Mouse (Mus musculus) c-Kit-positive CD71-positive TER-119-negative erythroid progenitor cells, embryonic 14.5 days (primary cell): ENCODE results near the gene Ccdc62.
A peak's percentile ranks its signal among the peaks of the same experiment; 100 is the strongest.

Experiments
- DNase-seq: peaks from one replicate; pipeline ENCODE4 v3.0.0-alpha.2; 2013; ENCODE audit warnings: low read depth

Ccdc62 gene

DNA sequence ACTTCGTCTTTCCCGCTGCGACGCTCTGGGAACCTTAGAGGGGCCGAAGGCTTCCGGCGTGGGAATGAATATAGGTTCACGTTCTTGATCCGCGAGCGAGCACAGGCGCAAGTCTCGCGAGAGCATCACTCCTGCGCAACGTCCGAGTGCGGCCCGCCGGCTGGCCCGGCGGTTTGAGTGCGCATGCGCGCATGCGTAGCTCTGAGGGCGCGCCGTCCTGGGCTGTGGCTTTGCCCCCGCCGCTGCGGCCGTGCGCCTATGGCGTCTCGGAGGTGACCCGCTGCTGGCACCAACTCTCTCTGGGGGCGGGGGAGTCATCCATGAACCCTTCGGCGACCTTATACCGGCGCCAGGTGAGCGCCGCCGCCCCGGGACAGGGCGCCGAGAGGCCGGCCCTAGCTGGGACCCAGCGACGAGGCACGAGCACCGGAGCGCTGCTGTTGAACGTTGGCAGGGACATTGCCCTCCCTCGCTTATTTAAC, at the start of gene Ccdc62:
Gene Ccdc62, plus strand, starts transcription at position 172 of the 482 bp plus-strand sequence.
- DNase-seq, result peak; percentile 90

DNA sequence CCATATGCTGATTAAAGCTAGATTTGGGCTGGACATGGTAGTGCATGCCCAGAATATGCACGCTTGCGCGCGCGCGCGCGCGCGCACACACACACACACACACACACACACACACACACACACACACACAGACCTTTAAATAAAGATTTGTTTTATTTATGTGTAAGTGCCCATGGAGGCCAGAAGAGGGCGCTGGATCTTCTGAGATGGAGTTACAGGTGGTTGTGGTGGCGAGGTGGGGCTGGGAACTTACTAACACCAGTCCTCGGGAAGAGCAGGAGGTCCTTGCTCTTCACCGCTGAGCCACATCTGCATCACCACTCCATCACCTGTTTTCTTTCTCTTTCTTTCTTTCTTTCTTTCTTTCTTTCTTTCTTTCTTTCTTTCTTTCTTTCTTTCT, 49.7 kb upstream of the Ccdc62 start:
- no peak for DNase-seq

DNA sequence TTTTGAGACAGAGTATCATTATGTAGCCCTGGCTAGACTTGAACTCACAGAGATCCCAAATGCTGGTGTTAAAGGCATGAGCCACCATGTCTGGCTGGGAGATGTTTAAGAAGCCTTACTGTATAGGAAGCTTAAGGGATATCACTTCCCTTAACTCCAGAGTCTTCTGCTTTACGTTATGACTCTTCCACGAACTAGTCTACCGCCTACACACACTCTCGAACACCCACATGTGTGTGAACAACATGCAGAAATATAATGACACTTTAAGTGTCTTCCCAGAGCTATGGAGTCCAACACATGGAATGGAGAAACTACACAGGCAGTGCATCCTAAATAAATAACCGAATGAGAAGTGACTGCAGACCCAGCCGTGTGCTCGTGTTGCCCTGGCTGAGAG, 46.6 kb upstream of the Ccdc62 start:
- DNase-seq, result no peak

DNA sequence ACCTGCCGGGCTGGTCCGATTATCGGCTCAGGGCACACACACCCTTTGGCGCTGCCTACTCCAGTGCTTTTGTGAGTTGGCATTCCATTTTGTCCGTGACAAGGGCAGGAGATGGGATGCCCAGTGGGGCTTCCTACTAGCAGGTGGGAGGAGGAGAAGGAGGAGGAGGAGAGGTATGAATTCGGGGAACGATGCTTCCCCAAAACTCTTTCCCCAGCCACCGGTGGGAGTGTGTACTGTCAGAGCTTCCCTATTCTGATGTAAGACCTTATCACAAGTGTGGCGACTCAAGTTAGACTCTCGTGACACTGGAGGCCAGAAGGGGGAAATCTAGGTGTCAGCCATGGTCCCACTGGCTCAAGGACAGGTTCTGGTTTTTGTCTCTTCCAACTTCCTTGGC, 46.1 kb upstream of the Ccdc62 start:
- no peak for DNase-seq

DNA sequence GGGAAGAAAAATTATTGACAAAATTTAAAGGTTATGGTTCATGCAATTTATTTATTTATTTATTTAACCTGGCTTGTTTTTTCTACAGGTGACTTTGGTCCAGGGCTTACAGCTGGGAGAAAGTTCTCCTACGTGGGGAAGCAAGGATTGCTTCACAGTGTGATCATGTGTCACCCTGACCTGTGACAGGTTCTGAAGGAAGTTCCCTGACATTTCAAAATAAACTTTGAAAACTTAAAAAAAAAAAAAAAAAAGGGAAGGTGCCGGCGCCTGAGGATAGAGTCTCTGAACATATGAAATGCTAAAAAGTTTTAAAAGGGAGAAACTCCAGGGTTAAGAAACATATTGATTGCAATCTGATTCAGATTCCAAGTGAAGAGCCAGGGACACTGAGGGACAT, 44.1 kb upstream of the Ccdc62 start:
- DNase-seq, result no peak

- DNase-seq, result no peak
Observed at GRCm38 (mm10) chr5:123890312-123890711, 40.2 kb upstream of the Ccdc62 start.

GRCm38 (mm10) chr5:123890987-123891386, 39.5 kb upstream of the Ccdc62 start:
- DNase-seq, result no peak

- DNase-seq, result peak; percentile 45
Observed at GRCm38 (mm10) chr5:123891669-123892068, 38.8 kb upstream of the Ccdc62 start.

- no peak for DNase-seq
Observed at GRCm38 (mm10) chr5:123893520-123893919, 37.0 kb upstream of the Ccdc62 start.

DNA sequence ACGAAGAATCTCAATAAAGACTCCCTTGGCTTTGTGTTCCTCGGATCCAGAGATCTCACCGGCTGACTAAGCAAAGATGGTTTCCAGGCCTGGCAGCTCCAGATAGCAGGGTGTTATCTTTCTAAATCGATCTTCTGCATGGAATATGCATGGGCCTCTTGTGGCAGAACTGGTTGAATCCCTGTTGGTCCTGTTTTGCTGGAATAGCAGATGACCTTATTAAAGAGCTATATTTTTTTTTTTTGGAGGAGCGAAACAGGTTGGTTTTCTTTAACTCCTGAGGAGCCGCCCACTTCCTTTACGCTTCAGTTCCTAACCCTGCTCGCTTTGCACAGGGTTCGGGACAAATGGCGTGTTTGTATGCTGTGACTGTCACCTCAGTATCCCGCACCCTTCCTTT, 34.1 kb upstream of the Ccdc62 start:
- DNase-seq, result no peak

DNA sequence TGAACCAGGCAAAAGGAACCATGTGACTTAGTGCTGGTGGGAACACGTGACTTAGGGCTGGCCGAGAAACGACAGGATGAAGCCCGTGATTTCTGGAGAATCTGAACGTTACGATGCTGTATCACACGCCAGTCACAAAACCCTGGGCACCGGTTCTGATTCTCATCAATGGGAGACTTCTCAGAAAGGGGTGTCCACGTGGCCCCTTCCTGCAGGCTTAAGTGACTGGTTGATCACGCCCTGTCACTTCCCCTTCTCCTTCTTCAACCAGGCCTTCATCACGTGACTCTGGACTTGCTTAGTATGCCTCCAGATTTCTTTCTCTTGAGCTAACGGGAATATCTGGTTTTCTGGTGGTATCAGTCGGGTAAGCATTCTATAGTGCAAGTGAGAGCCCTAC, 33.1 kb upstream of the Ccdc62 start:
- DNase-seq, result no peak

DNA sequence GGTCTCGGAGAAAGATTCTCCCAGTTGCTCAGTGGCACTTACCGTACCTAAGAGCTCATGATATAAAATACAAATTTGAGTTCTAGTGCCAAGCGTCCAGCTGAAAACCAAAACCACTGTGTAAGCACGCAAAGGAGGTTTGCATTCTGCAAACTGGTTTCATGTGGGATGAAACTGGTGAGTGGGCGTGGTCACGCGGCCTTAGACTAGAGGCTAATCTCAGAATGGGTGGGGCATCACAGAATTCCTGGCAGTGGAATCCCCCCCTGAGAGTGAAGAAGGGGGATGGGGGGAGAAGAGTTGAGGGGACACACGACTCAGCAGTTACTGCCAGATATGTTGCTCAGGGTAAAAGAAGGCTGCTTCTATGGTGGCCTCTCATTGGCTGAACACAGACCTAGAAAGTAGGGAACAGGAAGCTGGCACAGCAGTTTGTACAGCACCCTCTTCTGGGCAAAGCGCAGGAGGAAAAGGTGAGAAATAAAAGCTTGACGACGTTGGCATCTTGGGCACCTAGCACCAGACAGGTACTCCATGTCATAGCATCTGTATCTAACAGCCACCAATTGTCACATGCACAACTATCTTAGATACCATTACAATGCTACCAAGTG, 26.3 kb upstream of the Ccdc62 start:
- no peak for DNase-seq

DNA sequence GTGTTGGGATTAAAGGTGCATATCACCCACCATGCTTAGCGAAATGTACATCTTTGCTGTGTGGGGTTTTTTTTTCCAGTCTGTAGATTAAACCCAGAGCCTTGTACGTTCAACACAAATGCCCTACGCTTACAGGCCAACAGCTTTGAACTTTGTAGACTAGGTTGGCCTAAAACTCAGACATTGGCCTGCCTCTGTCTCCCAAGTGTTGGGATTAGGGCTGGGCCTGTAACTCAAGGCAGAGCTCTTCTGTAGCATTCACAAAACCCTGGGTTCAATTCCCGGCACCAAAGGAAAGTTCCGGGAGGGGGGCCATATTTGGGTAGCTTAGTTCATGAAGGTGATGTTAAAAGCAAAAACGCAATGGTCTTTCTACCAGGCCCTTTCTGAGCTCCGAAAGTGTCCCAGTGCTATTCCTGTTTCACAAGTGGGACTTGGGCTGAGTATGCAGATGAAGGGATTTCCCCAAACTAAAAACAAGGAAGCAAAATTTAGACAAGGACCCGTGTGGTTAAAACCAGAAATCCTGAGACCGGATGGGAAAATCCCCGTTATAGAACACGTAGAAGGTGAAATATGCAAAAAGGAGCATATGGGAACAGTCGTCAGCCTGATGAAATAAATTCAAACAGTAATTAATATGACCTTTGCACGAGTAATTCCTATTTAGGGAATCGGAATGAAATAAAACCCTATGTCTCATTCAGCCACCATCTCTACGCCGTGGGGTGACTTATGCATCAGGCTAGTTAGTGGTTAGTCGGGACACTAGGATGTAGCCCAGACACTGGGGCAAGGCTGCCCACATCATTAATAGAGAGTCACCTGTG, 24.1 kb upstream of the Ccdc62 start:
- DNase-seq, result no peak

DNA sequence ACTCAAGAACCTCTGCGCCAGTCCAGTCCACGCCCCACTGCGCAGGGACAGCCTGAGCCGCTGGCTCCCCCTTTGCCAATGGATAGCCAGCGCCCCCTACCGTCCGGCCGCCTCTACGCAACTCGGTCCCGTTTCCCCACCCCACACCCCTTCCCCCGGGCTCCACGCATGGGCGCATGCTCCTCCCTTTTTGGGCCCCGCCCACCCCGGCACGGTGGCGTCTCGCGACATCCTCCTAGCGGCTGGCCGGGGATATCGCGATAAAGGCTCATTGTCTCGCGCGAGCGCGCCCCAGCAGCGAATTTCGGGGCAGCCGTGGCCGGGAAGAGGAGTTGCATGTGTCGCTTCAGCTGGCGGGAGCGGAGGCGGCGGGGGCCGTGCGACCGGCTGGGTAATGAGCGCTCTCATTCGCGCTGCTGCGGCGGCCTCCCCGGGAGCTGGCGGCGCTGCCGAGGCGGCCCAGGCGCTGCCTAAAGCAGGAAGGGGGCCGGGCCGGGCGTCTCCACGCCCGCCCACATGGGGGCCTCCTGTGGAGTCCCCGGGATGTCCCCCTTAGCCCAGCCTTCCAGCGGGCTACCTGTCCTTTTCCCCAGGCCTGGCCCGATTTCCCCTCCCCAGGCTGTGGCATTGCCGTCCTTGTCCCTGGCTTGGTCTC, 23.4 kb upstream of the Ccdc62 start, which contains the start of gene Denr:
Gene Denr, plus strand, starts transcription at position 200 of the 655 bp plus-strand sequence.
- DNase-seq, result peak; percentile 96

- no peak for DNase-seq
Observed at GRCm38 (mm10) chr5:123907631-123907977, 22.9 kb upstream of the Ccdc62 start.

- DNase-seq, result no peak
Observed at GRCm38 (mm10) chr5:123914852-123915251, 15.6 kb upstream of the Ccdc62 start.

GRCm38 (mm10) chr5:123922112-123922511, 8.4 kb upstream of the Ccdc62 start:
- no peak for DNase-seq

DNA sequence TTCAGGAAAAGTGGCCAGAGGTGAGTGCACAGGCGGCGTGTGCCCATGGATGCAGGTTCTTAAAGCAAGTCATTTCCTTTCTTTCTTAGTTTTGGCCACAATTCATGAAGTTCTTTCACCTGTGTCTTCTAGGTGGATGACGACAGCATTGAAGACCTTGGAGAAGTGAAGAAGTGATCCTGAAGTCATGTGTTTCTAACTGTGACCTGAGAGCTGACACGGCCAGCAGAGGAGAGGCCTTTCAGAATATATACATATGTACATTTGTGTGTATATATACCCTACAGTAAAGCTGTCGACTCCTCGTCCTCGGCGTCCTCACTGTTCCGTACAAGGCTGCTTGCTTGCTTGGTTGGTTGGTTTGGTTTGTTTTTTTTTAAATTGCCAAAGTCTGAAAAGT, 3.4 kb upstream of the Ccdc62 start, which contains the start of gene Gm43518:
Gene Gm43518, plus strand, starts transcription at position 301 of the 400 bp plus-strand sequence.
- no peak for DNase-seq

- no peak for DNase-seq
Observed at GRCm38 (mm10) chr5:123931131-123931530, 652 bp downstream of the Ccdc62 start.

DNA sequence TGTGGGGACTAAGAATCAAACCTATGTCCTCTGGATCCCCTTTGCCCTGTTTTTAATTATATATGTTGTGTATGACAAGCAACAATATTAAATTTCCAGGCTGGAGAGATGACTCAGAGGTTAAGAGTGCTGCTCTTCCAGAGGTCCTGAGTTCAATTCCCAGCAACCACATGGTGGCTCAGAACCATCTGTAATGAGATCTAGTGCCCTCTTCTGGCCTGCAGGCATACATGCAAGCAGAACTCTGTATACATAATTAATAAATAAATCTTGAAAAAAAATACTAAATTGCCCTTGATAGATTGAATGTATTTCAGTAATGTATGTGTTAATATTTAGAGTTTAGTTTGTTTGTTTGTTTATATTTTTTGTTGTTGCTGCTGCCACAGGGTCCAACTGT, 2.4 kb downstream of the Ccdc62 start:
- no peak for DNase-seq

DNA sequence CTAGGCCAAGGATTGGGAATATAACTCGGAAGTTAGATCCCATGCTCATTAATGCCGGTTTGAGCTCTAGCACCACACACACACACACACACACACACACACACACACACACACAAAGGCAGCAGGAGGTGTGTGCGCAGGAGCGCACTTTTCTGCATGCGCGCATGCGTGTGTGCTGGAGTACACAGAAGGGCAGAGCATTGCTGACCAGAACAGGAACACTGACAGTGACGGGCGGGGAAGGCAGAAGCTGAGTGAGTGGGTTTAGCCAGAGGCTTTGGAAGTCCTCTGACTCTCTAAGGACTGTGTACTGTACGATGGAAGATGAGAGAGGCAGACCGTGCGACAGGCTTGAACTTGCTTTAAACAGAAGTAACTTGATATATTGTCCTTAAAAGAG, 3.1 kb downstream of the Ccdc62 start:
- peak; percentile 15 for DNase-seq

GRCm38 (mm10) chr5:123933957-123934591, 3.6 kb downstream of the Ccdc62 start:
- DNase-seq, result peak; percentile 52
